Mouse (Mus musculus): ENCODE results near the gene Slc36a3. TPM values are rescaled to one million over a fixed set of nuclear protein-coding genes. Genes with fewer than 3 reads are reported as not detected.

The Slc36a3 gene
- polyA plus RNA-seq, 2 experiments = not detected

DNA sequence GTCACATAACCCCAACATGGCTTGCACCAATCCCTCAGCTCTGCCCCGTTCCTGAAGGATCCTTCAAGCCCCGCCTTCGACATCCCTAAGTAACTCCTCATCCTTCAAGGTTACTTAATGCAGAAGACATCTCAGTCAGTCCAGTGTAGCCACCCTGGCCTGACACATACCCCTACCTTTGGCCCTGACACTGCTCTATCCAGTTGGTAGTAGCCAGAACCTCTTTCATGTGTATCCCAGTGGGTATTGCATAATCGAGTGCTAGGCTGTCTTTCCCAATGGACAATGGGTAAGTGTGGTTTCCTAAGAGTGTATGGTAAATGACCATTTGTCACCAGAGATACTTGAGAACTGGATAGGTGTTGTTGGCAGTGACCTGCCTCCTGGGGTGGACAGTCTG is 27.3 kb upstream of the Slc36a3 start:
- Histone ChIP-seq H3K9me3 (ENCODE audit: control insufficient read depth, low read length) (no peaks in the 10 kb centered on the region), H3K9ac (replicated peaks) (no peak overlapping the region), H3K4me2 (ENCODE audit: low read depth) (no peak overlapping the region), H3K27ac (no peak overlapping the region), H3K36me3 (replicated peaks; ENCODE audit: control insufficient read depth, insufficient read depth, low read depth) (no peaks in the 10 kb centered on the region), H3K4me1 (replicated peaks; ENCODE audit: control insufficient read depth in 2 of 2, insufficient read depth in 2 of 2, low read length in 1 of 2) (peaks cover 0 to 5% of the 10 kb centered on the region in 2 experiments; a peak in 1 of 4 replicates), H3K4me3 (ENCODE audit: insufficient read depth in 1 of 2, low read depth in 2 of 2, low read length in 2 of 2) (no peak overlapping the region), H3K27me3 (ENCODE audit: control insufficient read depth, insufficient read depth, low read length) (no peaks in the 10 kb centered on the region)
- DNase-seq (ENCODE audit: low read depth in 3 of 3, low spot score in 3 of 3) (no peak), ATAC-seq (ENCODE audit: insufficient read depth) (no peak)
- no peak for TF ChIP-seq EP300 (IDR thresholded peaks at IDR 0.05; ENCODE audit: low read depth)
- TF ChIP-seq CTCF (IDR thresholded peaks at IDR 0.05; ENCODE audit: low read depth) = no peak
- WGBS (ENCODE audit: insufficient replicate concordance) = 60% methylated on average over 4 of the region's 4 CpGs

DNA sequence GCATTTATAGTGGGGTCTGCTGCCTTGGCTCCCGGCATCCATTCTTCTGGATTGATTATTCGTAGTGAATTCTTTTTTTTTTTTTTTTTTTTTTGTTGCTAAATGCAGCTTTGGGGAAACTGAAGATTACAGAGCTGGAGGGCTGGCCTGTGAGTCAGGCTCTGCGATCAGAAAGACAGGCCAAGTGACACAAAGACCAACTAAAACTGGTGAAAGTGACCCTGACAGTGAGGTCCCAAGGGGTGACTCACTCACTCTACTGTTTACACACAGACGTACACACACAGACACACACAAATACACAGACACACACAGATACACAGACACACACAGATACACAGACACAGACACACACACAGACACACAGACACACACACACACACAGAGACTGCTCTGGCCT is 19.0 kb upstream of the Slc36a3 start:
- H3K27ac ChIP-seq = no peak overlapping the region
- H3K4me2 ChIP-seq (ENCODE audit: low read depth) = no peak overlapping the region
- no peak overlapping the region for H3K9ac ChIP-seq (replicated peaks)
- no peaks in the 10 kb centered on the region for H3K36me3 ChIP-seq (replicated peaks; ENCODE audit: control insufficient read depth, insufficient read depth, low read depth)
- no peak overlapping the region for H3K4me3 ChIP-seq (ENCODE audit: insufficient read depth in 1 of 2, low read depth in 2 of 2, low read length in 2 of 2)
- H3K4me1 ChIP-seq (replicated peaks; ENCODE audit: control insufficient read depth in 2 of 2, insufficient read depth in 2 of 2, low read length in 1 of 2) = 0 out of 4 replicates have a peak, but pooled peaks cover 0 to 2% of the 10 kb centered on the region in 2 experiments
- H3K27me3 ChIP-seq (ENCODE audit: control insufficient read depth, insufficient read depth, low read length) = no peaks in the 10 kb centered on the region
- TF ChIP-seq CTCF (IDR thresholded peaks at IDR 0.05; ENCODE audit: low read depth) (no peak), EP300 (IDR thresholded peaks at IDR 0.05; ENCODE audit: low read depth) (no peak)
- no peaks in the 10 kb centered on the region for H3K9me3 ChIP-seq (ENCODE audit: control insufficient read depth, low read length)
- ATAC-seq (ENCODE audit: insufficient read depth) (no peak), DNase-seq (ENCODE audit: low read depth in 3 of 3, low spot score in 3 of 3) (no peak)
- WGBS (ENCODE audit: insufficient replicate concordance) = 52% methylated on average over 4 of the region's 4 CpGs

DNA sequence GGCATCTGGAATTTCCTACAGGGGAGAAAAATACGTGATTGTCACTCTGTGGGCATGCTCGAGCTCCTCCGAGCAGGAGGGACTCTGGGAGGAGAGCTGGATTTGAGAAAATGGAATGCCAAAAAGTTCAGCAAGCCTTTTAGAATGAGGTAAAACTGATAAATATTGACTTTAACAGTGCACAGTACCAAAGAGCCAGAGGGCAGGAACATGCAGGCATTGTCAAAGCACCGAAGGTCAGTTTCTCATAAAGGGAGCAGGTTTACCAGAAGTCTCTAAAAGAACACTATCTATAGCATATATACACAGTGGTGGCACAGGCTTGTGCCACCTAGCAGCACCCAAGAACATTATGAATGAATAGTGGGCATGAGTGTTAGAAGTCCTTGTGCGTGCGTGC is 17.4 kb upstream of the Slc36a3 start:
- Histone ChIP-seq H3K27me3 (ENCODE audit: control insufficient read depth, insufficient read depth, low read length) (no peaks in the 10 kb centered on the region), H3K36me3 (replicated peaks; ENCODE audit: control insufficient read depth, insufficient read depth, low read depth) (no peaks in the 10 kb centered on the region), H3K4me3 (ENCODE audit: insufficient read depth in 1 of 2, low read depth in 2 of 2, low read length in 2 of 2) (no peak overlapping the region), H3K9ac (replicated peaks) (no peak overlapping the region), H3K4me2 (ENCODE audit: low read depth) (no peak overlapping the region), H3K27ac (no peak overlapping the region), H3K4me1 (replicated peaks; ENCODE audit: control insufficient read depth in 2 of 2, insufficient read depth in 2 of 2, low read length in 1 of 2) (0 out of 4 replicates have a peak, but pooled peaks cover 0 to 2% of the 10 kb centered on the region in 2 experiments), H3K9me3 (ENCODE audit: control insufficient read depth, low read length) (no peaks in the 10 kb centered on the region)
- no peak for DNase-seq (ENCODE audit: low read depth in 3 of 3, low spot score in 3 of 3)
- TF ChIP-seq CTCF (IDR thresholded peaks at IDR 0.05; ENCODE audit: low read depth) = no peak
- TF ChIP-seq EP300 (IDR thresholded peaks at IDR 0.05; ENCODE audit: low read depth) = no peak
- 69% methylated on average over 6 of the region's 6 CpGs for WGBS (ENCODE audit: insufficient replicate concordance)
- ATAC-seq (ENCODE audit: insufficient read depth) = no peak

DNA sequence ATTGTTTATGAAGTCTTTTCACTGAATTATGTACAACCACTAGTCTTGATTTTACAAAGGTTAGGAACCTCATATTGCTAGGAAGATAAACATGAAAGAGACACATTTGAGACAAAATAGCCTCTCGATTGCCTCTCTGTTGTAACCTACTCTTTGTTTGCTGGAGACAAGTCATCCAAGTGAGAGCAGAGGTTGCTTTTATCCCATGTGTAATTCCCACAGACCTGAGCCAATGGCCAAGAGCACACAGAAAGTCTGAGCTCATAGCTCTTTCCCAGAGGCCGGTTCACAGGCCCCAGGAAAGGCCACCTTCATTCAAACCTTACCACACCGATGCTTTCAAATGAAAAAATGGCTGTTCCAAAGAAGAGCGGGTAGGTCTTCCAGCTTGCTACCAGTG is 17.0 kb upstream of the Slc36a3 start:
- Histone ChIP-seq H3K4me3 (ENCODE audit: insufficient read depth in 1 of 2, low read depth in 2 of 2, low read length in 2 of 2) (no peak overlapping the region), H3K36me3 (replicated peaks; ENCODE audit: control insufficient read depth, insufficient read depth, low read depth) (no peaks in the 10 kb centered on the region), H3K4me2 (ENCODE audit: low read depth) (no peak overlapping the region), H3K9ac (replicated peaks) (no peak overlapping the region), H3K9me3 (ENCODE audit: control insufficient read depth, low read length) (no peaks in the 10 kb centered on the region), H3K27me3 (ENCODE audit: control insufficient read depth, insufficient read depth, low read length) (no peaks in the 10 kb centered on the region), H3K4me1 (replicated peaks; ENCODE audit: control insufficient read depth in 2 of 2, insufficient read depth in 2 of 2, low read length in 1 of 2) (0 out of 4 replicates have a peak, but pooled peaks cover 0 to 2% of the 10 kb centered on the region in 2 experiments), H3K27ac (no peak overlapping the region)
- DNase-seq (ENCODE audit: low read depth in 3 of 3, low spot score in 3 of 3) (no peak), ATAC-seq (ENCODE audit: insufficient read depth) (no peak)
- TF ChIP-seq EP300 (IDR thresholded peaks at IDR 0.05; ENCODE audit: low read depth) = no peak
- TF ChIP-seq CTCF (IDR thresholded peaks at IDR 0.05; ENCODE audit: low read depth) = no peak
- WGBS (ENCODE audit: insufficient replicate concordance) = 55% methylated on average over 4 of the region's 4 CpGs

DNA sequence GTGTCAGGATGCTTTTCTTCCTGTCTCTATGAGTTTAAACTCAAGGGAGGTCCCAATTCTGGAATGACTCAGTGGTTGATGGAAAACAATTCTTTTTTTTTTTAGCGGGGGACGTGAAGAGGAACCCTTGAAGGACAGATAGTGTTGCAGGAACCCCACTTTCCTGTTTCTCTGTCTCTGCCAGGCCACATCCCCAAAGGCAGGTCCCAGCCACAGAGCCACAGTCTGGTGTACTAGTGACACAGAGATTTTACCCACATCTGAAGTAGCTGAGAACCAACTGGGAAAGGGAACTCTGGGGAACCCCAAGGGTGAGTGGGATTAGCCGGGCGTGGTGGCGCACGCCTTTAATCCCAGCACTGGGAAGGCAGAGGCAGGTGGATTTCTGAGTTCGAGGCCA is 14.2 kb upstream of the Slc36a3 start:
- no peaks in the 10 kb centered on the region for H3K27me3 ChIP-seq (ENCODE audit: control insufficient read depth, insufficient read depth, low read length)
- DNase-seq (ENCODE audit: low read depth in 3 of 3, low spot score in 3 of 3) = no peak
- peaks cover 0 to 6% of the 10 kb centered on the region in 2 experiments; a peak in 2 of 4 replicates for H3K4me1 ChIP-seq (replicated peaks; ENCODE audit: control insufficient read depth in 2 of 2, insufficient read depth in 2 of 2, low read length in 1 of 2)
- H3K9me3 ChIP-seq (ENCODE audit: control insufficient read depth, low read length) = no peaks in the 10 kb centered on the region
- H3K4me2 ChIP-seq (ENCODE audit: low read depth) = no peak overlapping the region
- 70% methylated on average over 7 of the region's 7 CpGs for WGBS (ENCODE audit: insufficient replicate concordance)
- H3K9ac ChIP-seq (replicated peaks) = no peak overlapping the region
- no peaks in the 10 kb centered on the region for H3K36me3 ChIP-seq (replicated peaks; ENCODE audit: control insufficient read depth, insufficient read depth, low read depth)
- no peak overlapping the region for H3K27ac ChIP-seq
- no peak for ATAC-seq (ENCODE audit: insufficient read depth)
- no peak overlapping the region for H3K4me3 ChIP-seq (ENCODE audit: insufficient read depth in 1 of 2, low read depth in 2 of 2, low read length in 2 of 2)
- TF ChIP-seq CTCF (IDR thresholded peaks at IDR 0.05; ENCODE audit: low read depth) (no peak), EP300 (IDR thresholded peaks at IDR 0.05; ENCODE audit: low read depth) (no peak)
